Mouse (Mus musculus) lung, adult 18-20 months (tissue): ENCODE measurements at regions not wholly inside any gene's neighbourhood (a gene's known extent, or its start where the extent isn't known, plus 50 kb on each side); places are given as distances from the start of the nearest gene placed in this dataset.

Experiments used
- DNase-seq, 2 experiments: peaks; one replicate each; pipeline ENCODE4 v3.0.0; 2022; ENCODE audit warnings: mixed read lengths in 2 of 2

GRCm38 (mm10) chr15:62970566-62970965 is 874.4 kb downstream of the Gsdmc2 start:
- DNase-seq, result no peak

DNA sequence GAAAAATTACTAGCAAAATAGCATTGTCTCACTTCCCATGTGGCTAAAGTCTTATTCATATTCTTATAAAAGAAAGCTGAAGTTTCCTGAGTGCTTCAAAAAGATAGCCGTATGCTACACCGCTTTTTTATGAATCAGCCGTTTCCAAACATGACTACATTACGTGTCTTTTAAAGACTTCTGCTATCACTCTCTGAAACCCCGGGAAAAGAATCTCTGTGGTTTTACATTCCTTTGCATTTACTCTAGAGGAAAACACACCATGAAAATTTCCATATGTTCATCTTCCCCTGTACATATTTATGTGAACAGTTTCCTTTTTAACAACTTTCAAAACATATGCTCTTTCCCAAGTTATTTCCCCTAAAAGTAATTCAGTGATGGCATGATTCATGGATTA is 882.3 kb downstream of the Gsdmc2 start:
- DNase-seq, result no peak

DNA sequence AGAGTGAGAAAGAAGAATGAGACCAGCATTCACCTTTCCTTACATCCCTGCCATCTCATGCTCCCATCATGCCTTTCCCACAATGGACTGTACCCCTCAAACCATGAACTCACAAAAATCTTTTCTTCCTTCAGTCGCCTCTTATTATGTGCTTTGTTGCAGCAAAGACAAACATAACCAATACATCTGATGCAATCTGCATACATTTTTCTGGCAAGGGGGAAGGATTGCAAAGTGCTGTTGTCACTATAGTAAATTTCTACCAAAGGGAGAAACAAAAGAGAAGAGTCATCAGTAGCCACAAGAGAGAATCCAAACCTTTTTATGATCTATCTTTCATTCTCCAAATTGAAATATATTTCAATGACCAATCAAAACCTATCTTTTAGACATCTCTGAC is 884.4 kb downstream of the Gsdmc2 start:
- DNase-seq, result no peak

DNA sequence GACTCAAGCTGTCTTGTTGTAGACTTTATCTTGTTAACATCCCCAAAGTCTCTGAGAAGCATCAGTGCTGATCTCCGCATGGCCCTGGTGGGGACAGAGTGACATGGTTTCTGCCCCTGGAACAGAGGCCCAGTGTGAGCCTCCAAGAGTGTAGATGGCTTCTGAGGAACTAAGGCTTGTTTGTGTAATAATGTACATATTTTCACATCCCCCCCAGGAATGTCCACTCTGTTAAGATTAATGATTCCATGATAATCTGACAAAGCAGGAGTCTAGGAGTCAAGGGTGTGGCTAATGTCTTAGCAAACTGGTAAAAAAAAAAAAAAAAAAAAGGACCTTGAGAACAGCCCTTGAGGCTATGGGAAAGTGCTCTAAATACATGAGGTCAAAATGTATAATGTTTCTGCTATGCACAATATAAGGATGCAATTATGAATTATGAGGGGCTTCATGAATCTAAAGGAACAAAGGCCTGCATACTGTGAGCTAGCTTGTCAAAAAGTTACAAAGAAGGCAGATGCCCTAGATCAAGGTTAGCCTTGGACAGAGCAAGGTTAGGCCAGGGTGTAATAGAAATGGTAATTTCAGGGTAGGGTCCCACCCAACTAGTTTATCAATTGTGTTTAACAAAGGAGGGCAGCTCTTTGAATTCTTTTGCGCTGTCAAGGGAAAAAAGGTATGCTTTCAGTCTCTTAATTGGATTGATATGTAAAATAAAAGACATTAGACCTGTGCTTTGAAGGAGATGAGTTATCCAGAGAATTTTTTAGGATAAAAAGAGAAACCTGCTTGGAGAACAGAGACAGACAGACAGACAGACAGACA is 886.3 kb downstream of the Gsdmc2 start:
- no peak for DNase-seq

- DNase-seq, result no peak
These were observed 890.1 kb downstream of the Gsdmc2 start for GRCm38 (mm10) chr15:62954889-62955288.

GRCm38 (mm10) chr15:62954322-62954820 is 890.6 kb downstream of the Gsdmc2 start:
- DNase-seq, result no peak

DNA sequence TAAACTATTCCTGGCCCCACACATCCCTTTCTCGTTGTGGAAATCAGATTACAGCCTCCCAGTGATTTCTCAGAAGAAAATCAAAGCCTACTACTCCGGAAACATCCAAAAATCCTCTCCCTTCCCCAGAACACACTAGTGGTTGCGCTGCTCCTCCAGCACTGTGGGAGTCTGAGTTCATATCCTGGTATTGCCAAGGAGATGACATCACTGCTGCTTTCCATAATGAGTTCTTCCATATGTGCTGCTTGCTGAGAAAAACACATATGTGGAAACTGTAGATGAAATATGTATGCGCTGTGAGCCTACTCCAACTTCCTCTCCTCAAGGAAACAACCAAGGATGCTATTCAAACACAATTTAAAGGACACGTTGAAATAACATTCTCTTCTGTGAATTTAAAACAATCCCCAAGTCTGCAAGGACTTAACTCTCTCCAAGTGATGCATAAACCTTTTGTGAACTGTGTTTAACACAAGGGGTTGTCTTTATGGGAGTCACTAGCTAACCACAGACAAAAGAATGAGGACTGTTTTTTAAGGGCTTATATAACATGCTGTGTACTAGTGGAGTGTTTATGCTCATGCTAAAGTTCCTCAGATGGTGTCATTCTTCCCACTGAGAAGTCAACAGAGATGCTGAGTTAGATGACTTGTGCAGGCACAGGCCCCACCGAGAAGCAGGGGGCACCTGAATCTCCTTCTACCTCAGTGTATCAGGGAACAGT is 891.6 kb downstream of the Gsdmc2 start:
- no peak for DNase-seq

DNA sequence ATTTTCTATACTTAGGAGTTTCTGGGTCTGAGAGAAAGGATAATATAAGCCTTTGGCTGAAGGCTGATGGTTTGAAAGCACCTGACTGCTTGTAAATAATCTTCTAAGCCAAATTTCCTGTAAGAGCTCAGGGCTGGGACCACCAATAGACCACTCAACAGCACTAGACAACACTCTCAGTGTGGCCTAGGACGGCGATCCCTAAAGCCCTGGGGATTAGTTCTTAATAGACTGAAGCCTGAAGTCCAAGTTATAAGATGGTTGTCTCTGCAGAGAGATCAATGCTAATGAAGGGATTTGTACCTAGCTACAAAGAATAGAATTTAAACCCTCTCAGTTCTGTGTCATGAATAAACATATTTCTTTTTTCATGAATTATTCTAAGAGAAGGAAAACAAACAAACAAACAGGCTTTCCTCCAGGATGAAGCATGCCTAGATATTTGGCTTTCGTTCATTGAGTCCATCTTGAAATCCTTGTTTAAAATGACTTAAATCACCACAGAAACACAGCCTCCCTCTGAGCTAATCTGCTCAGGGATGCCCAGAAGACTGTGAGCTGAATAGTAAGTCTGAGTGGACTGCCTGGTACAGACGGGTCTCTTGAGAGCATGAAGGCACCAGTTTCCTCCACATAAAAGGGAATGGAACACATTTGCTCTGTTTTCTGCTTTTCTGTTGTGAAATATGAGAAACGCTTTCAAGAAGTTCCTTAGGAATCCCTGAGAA is 892.3 kb downstream of the Gsdmc2 start:
- DNase-seq, result no peak

- no peak for DNase-seq
These were observed 905.6 kb downstream of the Gsdmc2 start for GRCm38 (mm10) chr15:62939416-62939815.

GRCm38 (mm10) chr15:62937756-62938155 is 907.2 kb downstream of the Gsdmc2 start:
- no peak for DNase-seq

DNA sequence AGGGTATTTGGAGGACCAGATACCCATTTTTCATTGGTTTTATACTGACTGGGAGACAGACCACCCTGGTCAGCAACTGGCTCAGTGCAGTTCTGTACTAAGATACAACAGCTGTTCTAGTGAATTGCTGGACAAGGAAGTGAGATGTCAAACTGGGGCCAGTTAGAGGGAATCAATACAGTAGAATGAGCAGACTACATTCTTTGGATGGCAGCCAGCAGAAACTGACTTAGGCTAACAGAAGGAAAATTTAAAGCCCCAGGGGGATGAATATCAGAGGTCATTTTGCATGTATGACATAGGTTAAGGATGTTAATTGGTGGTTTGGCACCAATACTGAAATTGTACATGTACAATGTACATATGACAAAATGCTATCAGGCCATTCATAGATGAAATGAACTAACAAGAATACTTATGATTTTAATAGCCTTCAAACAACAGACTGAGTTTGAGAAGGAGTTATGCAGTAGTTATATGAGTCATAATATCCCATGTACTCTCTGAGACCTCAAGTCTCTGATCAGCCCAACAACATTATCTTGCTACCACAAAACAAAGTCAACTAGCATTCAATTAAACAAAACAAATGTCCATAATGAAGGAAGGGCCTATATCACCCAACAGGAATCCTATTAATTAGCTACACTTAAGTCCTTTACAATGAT is 910.3 kb downstream of the Gsdmc2 start:
- no peak for DNase-seq

DNA sequence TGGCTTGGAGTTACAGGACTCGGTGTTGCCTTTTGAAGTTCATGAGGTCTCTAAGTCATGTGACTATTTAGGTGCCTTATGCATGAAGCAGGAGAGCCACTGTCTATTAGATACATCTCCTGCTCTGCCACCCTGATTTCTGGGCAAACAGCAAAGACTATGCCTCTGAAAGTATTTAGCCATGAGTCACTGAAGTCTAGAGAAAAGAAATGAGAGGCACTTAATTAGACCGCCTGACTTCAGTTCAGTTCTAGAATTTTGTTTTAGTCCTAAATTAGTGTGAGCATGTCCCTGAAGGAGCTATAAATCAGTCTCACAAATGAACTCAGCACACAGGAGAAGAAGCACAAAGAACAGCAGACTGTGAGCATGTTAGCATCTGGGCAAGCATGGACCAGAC is 924.5 kb downstream of the Gsdmc2 start:
- no peak for DNase-seq

DNA sequence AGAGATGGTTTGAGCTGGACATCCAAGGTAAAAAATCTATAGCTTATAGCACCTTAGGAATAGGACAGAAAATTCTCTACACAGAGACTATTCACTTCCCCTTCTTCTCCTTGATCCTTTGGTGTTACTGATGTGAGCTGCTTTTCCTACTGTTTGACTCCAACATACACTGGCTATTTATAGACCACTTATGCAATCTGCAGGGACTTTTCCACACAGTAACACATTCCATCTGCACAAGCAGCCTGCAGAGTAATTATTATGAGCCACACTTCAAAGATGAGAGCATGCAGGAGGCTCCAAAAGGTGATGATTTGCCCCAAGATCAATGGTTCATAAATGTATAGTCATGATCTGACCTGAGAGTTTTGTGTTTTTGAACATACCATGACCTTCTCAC is 925.7 kb downstream of the Gsdmc2 start:
- no peak for DNase-seq

DNA sequence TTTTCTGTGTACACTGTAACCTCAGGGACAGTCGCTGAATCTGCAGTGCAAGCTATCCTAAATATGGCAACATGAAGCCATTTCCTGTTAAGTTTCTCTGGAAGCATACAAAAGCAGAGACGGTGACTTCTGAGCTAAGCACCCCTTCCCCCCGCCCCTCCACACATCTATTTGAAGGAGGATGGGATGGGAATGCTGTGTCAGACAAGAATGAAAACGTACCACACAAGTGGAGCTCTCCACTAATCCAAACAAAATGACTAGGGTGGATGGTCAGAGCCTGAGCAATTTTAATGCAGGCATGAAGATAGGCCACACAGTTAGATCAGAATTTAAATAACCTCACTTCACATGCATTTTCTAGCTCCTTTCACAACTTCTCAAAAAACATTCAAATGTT is 936.6 kb downstream of the Gsdmc2 start:
- DNase-seq, result no peak

DNA sequence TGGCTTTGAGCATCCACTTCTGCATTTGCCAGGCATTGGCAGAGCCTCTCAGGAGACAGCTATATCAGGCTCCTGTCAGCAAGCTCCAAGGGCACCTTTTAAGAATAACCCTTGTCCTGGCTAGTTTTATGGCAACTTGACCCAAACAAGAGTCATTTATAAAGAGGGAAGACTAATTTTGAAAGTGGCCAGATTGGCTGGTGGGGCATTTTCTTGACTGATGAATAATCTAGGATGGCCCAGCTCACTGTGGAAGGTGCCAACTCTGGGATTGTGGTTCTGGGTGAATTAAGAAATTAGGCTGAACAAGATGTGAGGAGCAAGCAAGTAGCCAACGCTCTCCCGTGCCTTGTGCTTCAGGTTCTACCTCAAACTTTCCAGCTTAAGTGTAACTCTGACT is 937.8 kb downstream of the Gsdmc2 start:
- no peak for DNase-seq

GRCm38 (mm10) chr15:62903047-62903822 is 941.7 kb downstream of the Gsdmc2 start:
- peak; percentile 8 to 12 for DNase-seq

- DNase-seq, result no peak
These were observed 943.0 kb downstream of the Gsdmc2 start for GRCm38 (mm10) chr15:62901955-62902354.

GRCm38 (mm10) chr15:62889798-62890197 is 955.2 kb downstream of the Gsdmc2 start:
- no peak for DNase-seq

- DNase-seq, result no peak
These were observed 959.6 kb downstream of the Gsdmc2 start for GRCm38 (mm10) chr15:62885331-62885730.

DNA sequence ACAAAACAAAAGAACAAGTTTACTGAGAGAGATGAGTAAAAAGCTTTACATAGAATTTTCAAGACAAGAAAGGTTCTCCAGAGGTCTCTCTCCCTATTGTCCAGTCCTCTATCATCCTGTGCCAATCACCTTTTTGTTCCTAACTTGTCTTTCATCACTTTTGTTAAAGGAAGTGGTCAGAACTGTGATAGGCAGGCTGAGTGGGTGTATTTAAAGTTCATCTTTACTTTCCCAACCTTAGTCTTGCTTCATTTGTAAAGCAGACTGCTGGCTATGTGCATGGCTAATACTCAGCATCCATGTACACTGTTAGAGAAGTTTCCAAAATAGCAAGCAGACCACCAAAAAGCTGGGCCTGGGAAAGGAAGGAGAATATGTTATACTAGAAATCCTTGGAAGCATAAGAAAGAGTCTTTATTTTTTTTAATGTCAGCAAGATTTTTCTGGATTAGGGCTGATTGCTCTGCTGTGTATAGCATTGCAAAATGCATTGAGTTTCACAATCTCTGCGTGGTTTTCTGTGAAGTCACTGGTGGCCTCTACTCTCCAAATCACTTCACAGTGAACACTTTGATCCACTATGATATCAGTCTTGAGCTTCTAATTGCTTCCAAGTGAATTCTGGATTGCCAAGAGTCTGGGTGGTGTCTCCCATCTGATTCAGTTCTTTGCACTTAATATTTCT is 973.8 kb downstream of the Gsdmc2 start:
- DNase-seq, result peak in 1 of 2 experiments; percentile 1

- no peak for DNase-seq
These were observed 982.4 kb downstream of the Gsdmc2 start for GRCm38 (mm10) chr15:62862574-62862973.
